Mouse (Mus musculus) neutrophil, adult 59 days (primary cell): ENCODE data around the gene Hsd17b6. TPM values are rescaled to one million over a fixed set of nuclear protein-coding genes. Genes with fewer than 3 reads are reported as not detected.

Experiments
- total RNA-seq, 2 experiments: library from RNA; stranded (reverse); gene quantifications; 1 replicate in 1 of 2; 2 replicates in 1 of 2; pipeline ENCODE4 v1.2.4; 2023

Gene Hsd17b6
- total RNA-seq: not detected

DNA sequence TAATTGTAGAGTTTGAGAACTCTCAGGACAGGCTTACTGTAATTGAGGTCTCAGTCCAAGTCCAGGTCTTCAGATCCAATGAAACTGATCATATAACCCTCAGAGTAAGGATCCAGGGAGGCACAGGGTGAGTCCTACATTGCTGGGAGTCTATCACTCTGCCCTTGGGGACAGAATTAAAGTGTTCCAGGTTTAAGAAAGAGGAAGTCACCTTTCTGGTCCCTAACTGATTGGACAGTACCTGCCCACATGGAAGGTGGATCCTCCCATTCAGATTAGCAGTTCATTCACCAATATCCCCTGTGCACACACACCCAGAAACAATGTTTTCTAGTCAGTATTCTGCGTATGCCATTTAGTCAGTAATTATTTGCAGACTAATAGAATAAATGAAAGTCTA is at the start of gene Hsd17b6:
Gene Hsd17b6, minus strand, starts transcription at position 166 of the 400 bp plus-strand sequence.

DNA sequence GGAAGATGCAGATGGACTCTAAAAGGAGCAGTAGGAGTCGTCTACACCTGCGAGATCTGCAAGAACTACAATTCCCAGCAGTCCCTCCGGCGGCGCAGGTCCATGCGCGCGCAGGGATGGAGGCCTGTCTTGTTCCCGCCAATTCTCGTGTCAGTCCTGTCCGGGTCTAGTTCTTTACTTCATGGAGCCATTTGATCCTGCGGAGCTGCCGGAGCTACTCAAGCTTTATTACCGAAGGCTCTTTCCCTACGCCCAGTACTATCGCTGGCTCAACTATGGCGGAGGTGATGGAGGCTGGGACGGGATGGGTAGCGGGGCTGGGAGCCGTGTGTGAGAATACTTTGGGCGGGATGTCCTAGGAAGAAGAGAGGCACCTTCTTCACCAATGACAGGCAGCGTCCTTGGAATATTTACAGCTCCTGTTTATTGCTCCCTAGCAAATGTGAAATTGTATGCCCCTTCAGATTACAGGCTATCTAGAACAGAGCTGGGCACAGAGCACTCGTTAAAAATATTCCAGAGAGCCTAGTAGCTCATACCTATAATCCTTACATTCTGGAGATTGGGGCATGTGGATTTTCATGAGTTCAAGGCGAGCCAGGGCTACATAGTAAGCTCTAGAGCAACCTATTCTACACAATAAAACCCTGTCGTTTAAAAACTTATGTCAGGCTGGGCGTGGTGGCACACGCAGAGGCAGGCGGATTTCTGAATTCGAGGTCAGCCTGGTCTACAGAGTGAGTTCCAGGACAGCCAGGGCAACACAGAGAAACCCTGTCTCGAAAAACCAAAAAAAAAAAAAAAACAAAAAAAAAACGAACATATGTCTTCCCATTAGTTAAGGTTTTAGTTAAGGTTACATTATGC is 7.9 kb upstream of the Hsd17b6 start, which contains the start of gene Prim1:
Gene Prim1, plus strand, starts transcription at position 101 of the 867 bp plus-strand sequence.

Other genes starting within 250 kb of the Hsd17b6 start
- under 1 TPM; 0.20 to 0.75 TPM for gene Rdh1, start 247.9 kb downstream of the Hsd17b6 start, total RNA-seq
- gene Rdh16f1, start 247.8 kb downstream of the Hsd17b6 start, total RNA-seq: not detected
- under 1 TPM; 0.42 to 0.44 TPM for gene Rdh9, start 231.2 kb downstream of the Hsd17b6 start, total RNA-seq
- under 1 TPM; 0.18 to 0.24 TPM for gene Rdh16, start 206.5 kb downstream of the Hsd17b6 start, total RNA-seq
- gene Rdh19, start 157.7 kb downstream of the Hsd17b6 start, total RNA-seq: not detected
- not detected for gene Rdh16f2, start 141.1 kb downstream of the Hsd17b6 start, total RNA-seq
- gene Rdh7, start 118.8 kb downstream of the Hsd17b6 start, total RNA-seq: not detected
- gene Sdr9c7, start 109.1 kb downstream of the Hsd17b6 start, total RNA-seq: not detected
- 10 to 100 TPM; 22.9 to 23.7 TPM for gene Prim1, start 7.6 kb upstream of the Hsd17b6 start, total RNA-seq
- 100 to 1,000 TPM; 305 to 359 TPM for gene Naca, start 28.0 kb upstream of the Hsd17b6 start, total RNA-seq
- 10 to 100 TPM; 58.1 to 76.4 TPM for gene Ptges3, start 51.3 kb upstream of the Hsd17b6 start, total RNA-seq
- 100 to 1,000 TPM; 522 to 523 TPM for gene Atp5b, start 75.7 kb upstream of the Hsd17b6 start, total RNA-seq
- 10 to 100 TPM; 91.5 to 96.1 TPM for gene Baz2a, start 84.0 kb upstream of the Hsd17b6 start, total RNA-seq
- 10 to 100 TPM in 1 of 2 experiments, 1 to 10 TPM in 1; 9.3 to 10.6 TPM for gene Rbms2, start 172.7 kb upstream of the Hsd17b6 start, total RNA-seq
- under 1 TPM in 1 of 2 experiments, not detected in 1; 0.36 TPM for gene Gls2, start 186.8 kb upstream of the Hsd17b6 start, total RNA-seq
- gene Spryd4, start 204.2 kb upstream of the Hsd17b6 start, total RNA-seq: 1 to 10 TPM; 4.0 to 5.7 TPM
- not detected for gene Mip, start 218.2 kb upstream of the Hsd17b6 start, total RNA-seq
- 10 to 100 TPM; 23.8 to 29.8 TPM for gene Timeless, start 224.5 kb upstream of the Hsd17b6 start, total RNA-seq
- gene Apon, start 246.5 kb upstream of the Hsd17b6 start, total RNA-seq: under 1 TPM; 0.42 to 0.64 TPM